Mouse (Mus musculus) T-helper 17 cell (primary cell): ENCODE data around the gene Fnbp1l.

ENCODE experiments used
- in situ Hi-C, 2 experiments: fragments of 300-600 bp; cut with MboI, MseI; formaldehyde crosslinking; loops; 1 replicate in 1 of 2; 2 replicates in 1 of 2; pipeline ENCODE4 v1.15.1; 2025; ENCODE audit warnings: high pct_unique_total_duplicates in 2 of 2

Fnbp1l gene

DNA sequence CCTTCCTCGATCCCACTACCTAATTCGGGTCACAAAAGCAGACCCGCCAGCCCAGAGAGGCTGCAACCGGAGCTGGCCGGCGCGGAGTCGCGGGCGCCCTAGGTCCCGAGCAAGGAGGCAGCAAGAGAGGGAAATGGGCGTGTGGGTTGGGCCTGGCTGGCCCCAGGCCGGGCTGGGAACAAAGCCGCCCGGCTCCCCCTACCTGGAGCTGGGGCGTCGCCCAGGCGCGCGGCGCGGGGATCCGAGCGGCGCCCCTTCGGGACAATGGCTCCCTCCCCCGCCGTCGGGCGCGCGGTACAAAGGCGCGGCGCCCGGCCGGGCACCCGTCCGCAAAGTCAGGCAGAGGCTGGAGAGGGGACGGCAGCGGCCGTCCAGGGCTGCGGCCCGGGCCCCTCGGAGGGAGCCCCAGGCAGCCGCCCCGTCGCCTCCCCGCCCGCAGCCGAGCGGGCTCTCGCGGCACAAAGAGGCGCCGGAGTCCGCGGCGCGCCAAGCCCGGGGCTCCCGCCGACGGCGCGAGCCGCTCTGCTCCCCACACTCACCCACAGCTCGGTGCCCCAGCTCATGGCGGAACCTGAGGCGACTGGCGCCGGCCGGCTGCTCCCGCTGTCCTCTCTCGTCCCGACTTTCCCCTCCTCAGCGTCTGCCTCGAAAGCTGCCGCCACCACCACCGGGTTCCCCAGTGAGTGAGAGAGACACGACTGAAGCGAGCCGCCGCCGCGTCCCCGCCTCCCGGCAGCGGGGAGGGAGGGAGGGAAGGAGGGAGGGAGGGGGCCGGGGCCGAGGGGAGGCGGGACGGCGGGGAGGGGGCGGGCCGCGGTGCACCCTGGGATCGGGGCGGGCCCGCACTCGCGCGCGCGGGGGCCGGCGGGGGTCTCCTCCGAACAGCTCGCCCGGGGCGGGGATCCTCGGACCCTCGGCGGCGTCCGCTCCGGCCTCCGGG is at the start of gene Fnbp1l:
Gene Fnbp1l, minus strand, starts transcription at position 725 of the 940 bp plus-strand sequence.
- in situ Hi-C loops, result no loop called here

GRCm38 (mm10) chr3:122660795-122661194 is 41.3 kb upstream of the Fnbp1l start:
- in situ Hi-C loops, result no loop called here

DNA sequence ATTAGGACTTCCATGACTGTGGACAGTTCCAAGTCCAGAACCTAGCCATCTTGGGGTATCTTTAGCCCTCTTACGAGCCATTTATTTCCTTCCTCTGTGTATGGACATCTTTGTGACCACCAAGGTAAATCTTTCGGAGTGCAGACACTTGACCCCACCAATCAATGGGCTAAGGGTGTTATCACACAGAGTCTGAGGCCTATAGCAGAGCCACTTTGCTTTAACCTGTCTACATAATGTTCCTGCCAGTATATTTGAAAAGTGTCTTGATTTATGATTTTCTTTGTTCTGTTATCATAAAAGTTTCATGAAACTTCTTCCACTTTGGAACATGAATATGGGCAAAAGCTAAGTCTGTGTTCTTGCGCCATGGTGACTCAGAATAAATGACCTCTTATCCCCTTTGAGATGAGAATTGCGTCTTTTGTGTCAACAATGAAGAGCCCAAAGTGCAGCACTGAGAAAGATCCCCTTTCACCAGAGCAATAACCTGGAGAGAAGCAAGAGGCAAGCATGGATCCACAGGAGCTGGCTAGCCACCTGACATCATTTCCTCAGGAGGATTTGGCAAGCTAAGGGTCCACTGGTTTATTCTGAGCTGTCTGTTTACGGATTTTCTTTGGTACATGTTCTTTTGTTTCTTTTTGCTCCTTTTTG is 39.9 kb upstream of the Fnbp1l start:
- in situ Hi-C loops, result no loop called here

DNA sequence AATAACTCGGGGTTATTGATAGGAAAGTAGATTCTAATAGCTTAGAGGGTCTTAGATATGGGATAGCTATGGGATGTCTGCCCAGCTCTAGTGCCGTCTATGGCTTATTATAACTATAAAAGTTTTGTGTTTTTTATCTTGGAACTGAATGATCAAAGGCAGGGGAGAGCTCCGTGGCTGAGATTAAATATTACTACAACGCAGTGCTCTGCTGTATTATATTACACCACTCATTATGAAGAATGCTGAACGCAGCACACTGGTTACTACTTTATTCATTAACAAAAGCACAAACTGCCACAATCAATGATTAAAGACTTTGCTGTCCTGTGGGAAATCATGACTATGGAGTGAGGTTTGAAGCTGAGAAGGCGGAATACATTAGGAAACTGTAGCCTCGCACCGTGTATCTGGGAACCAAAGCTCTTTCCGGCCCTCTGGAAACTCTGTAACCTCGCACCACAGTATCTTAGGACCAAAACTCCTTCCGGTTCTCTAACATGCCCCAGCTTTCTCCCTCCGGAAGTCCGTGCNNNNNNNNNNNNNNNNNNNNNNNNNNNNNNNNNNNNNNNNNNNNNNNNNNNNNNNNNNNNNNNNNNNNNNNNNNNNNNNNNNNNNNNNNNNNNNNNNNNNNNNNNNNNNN is 27.8 kb upstream of the Fnbp1l start:
- in situ Hi-C loops, result no loop called here

DNA sequence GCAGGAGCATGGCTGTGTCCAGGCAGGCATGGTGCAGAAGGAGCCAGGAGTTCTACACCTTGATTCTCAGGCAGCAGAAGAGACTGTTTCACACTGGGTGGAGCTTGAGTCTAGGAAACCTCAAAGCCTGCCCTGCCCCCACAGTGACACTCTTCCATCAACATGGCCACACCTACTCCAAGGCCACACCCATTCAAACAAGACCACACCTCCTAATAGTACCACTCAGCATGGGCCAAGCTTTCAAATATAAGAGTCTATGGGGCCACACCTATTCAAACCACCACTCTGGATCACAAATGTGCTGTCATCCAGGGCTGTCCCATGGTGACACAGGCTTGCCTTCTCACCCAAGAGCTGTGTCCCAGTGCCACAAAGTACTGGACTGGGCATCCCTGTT is 20.8 kb upstream of the Fnbp1l start:
- in situ Hi-C loops, result loop anchor here (5.0 kb wide), 4 partner anchors 147 to 328 kb away; no protein-coding TSS in a partner anchor

- in situ Hi-C loops, result loop anchor here in 1 of 2 experiments (5.0 kb wide), 3 partner anchors 127 to 337 kb away; no protein-coding TSS in a partner anchor
Observed at GRCm38 (mm10) chr3:122639197-122639475, 19.6 kb upstream of the Fnbp1l start.

GRCm38 (mm10) chr3:122638329-122639196 is 19.0 kb upstream of the Fnbp1l start:
- in situ Hi-C loops, result loop anchor here in 1 of 2 experiments (5.0 kb wide), 3 partner anchors 126 to 336 kb away; no protein-coding TSS in a partner anchor

- in situ Hi-C loops, result loop anchor here in 1 of 2 experiments (5.0 kb wide), 3 partner anchors 125 to 335 kb away; no protein-coding TSS in a partner anchor
Observed at GRCm38 (mm10) chr3:122637280-122637679, 17.8 kb upstream of the Fnbp1l start.

- in situ Hi-C loops, result loop anchor here in 1 of 2 experiments (5.0 kb wide), 3 partner anchors 123 to 333 kb away; no protein-coding TSS in a partner anchor
Observed at GRCm38 (mm10) chr3:122635246-122635645, 15.7 kb upstream of the Fnbp1l start.

- in situ Hi-C loops, result loop anchor here in 1 of 2 experiments (10.0 kb wide), 1 partner anchor 1065 kb away; no protein-coding TSS in a partner anchor
Observed at GRCm38 (mm10) chr3:122629580-122629979, 10.1 kb upstream of the Fnbp1l start.

DNA sequence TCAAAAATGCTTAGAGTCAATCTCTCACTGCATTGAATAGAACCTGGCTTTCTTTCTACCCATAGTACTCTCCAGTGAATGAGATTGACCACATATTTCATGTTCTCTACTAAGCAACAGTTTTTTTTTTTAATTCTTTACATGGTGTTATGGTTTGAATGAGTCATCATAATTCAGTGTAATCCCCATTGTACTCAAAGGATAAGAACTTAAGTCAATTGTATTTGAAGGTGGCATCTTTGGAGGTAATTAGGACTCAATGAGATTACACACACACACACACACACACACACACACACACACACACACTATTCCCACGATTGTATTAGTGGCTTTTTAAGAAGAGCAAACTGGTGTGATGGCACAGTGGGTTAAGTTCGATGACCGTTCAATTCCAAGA is 9.4 kb upstream of the Fnbp1l start:
- in situ Hi-C loops, result loop anchor here in 1 of 2 experiments (10.0 kb wide), 1 partner anchor 1064 kb away; no protein-coding TSS in a partner anchor

- in situ Hi-C loops, result loop anchor here in 1 of 2 experiments (10.0 kb wide), 1 partner anchor 1064 kb away; no protein-coding TSS in a partner anchor
Observed at GRCm38 (mm10) chr3:122628546-122628945, 9.0 kb upstream of the Fnbp1l start.

DNA sequence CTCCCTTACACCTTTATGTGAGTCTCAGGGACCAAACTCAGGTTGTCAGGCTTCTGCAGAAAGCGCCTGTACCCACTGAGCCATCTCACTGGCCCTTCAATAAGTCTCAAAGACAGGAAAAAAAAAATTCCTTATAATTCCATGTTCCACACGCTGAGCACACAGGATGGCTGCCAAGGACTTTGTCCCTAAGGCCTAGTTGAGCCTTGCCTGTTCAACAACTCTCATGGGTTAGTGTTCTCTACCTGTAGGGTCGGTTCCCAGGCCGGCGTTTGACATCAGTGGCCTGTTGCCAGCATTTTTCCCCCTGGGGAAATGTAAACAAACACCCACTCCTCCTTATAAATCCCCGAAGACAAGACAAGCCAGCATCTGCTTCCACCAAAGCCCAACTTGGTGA is 8.3 kb upstream of the Fnbp1l start:
- in situ Hi-C loops, result loop anchor here in 1 of 2 experiments (10.0 kb wide), 1 partner anchor 1063 kb away; no protein-coding TSS in a partner anchor

DNA sequence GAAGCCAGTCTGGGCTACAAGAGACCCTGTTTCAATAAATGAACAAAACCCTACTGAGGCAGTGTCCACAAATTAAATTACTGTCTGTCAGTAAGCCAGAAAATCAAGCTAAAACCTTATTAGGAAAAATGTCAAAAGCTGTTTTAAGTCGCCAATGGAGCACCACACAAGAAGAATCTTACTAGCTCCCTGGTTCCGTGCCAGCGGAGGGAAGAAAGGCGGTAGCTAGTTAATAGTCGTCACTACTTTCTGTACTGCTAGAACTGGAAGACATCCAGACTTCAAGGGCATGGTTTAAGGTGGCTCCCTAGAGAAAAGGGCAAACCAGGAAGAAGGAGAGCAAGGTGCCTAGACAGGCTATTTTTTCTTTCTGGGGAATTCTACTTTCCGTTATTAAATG is 5.1 kb upstream of the Fnbp1l start:
- in situ Hi-C loops, result loop anchor here in 1 of 2 experiments (10.0 kb wide), 1 partner anchor 1060 kb away; no protein-coding TSS in a partner anchor

- in situ Hi-C loops, result loop anchor here in 1 of 2 experiments (10.0 kb wide), 1 partner anchor 1056 kb away; no protein-coding TSS in a partner anchor
Observed at GRCm38 (mm10) chr3:122620285-122620931, 893 bp upstream of the Fnbp1l start.

DNA sequence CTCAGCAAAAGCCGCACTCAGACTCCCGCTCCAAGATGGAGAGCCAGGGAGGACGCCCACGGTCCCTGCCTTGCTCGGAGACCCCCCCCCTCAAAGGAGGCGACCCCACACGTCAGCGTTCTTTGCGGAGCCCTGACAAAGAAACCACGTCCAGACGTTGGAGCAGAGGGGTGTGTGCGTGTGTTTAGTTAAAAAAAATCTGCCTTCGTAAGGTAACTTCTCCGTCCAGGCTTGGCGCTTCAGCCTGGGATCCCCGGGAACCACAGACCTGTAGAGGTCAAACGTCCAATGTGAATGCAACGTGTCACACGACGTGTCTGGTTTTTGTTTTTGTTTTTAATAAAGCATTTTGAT is 393 bp upstream of the Fnbp1l start:
- in situ Hi-C loops, result loop anchor here in 1 of 2 experiments (10.0 kb wide), 1 partner anchor 1055 kb away; no protein-coding TSS in a partner anchor

- in situ Hi-C loops, result no loop called here
Observed at GRCm38 (mm10) chr3:122618402-122618801, 1.1 kb downstream of the Fnbp1l start.

- in situ Hi-C loops, result no loop called here
Observed at GRCm38 (mm10) chr3:122617613-122618340, 1.7 kb downstream of the Fnbp1l start.

- in situ Hi-C loops, result no loop called here
Observed at GRCm38 (mm10) chr3:122612537-122612936, 7.0 kb downstream of the Fnbp1l start.
